Comparison of ENCODE assay signal across 25 mouse cellular contexts in genomic region chr11:120961594-120961993, GRCm38 (mm10). TPM values are rescaled to one million over a fixed set of nuclear protein-coding genes. Genes with fewer than 3 reads are reported as not detected.
A peak's percentile ranks its signal among the peaks of the same experiment; 100 is the strongest.
DNase-seq lines count a peak whose midpoint lies in the region; ATAC-seq and TF ChIP-seq lines count a peak whose summit lies in the region.
"Had no signal": no experiment of that assay in that cellular context is flagged by ENCODE, and none has a peak within 500 bp of the region (broad histone marks: within the 10 kb centered on the region; RNA-seq: fewer than 3 reads in every experiment).

No protein-coding gene starts in this region.

- no peak for TF ChIP-seq RAD21 in MEL (IDR thresholded peaks at IDR 0.05; ENCODE audit: low read depth, low read length)

- H3K79me2 ChIP-seq in MEL (ENCODE audit: control insufficient read depth, insufficient read depth, low read length, poor library complexity) = no peaks in the 10 kb centered on the region; the same call in 1 of the 2 replicates

- no peak overlapping the region for H3K9ac ChIP-seq in heart, embryonic 13.5 days
- no peak overlapping the region for H3K9ac ChIP-seq in liver, embryonic 12.5 days
- no peak overlapping the region for H3K9ac ChIP-seq in MEL (ENCODE audit: control insufficient read depth, low read depth, low read length, poor library complexity, severe bottlenecking)
- H3K9ac ChIP-seq in liver, embryonic 15.5 days = no peak overlapping the region
- H3K9ac ChIP-seq: embryonic facial prominence, embryonic 12.5 days; forebrain, embryonic 13.5 days; forebrain, embryonic 15.5 days; forebrain, postnatal 0 days had no signal

- no peak for TF ChIP-seq CTCF in MEL (IDR thresholded peaks at IDR 0.05 in 2 of 3, conservative IDR thresholded peaks at IDR 0.05 in 1 of 3; ENCODE audit: control insufficient read depth in 1 of 3, insufficient read depth in 1 of 3, low read depth in 2 of 3, low read length in 3 of 3, poor library complexity in 1 of 3, severe bottlenecking in 1 of 3)

- H3K4me3 ChIP-seq in heart, embryonic 13.5 days = no peak overlapping the region
- no peak overlapping the region for H3K4me3 ChIP-seq in liver, embryonic 12.5 days
- H3K4me3 ChIP-seq in MEL (ENCODE audit: control insufficient read depth in 1 of 2, insufficient read depth in 1 of 2, low read depth in 2 of 2, low read length in 2 of 2) = no peak overlapping the region
- no peak overlapping the region for H3K4me3 ChIP-seq in liver, embryonic 15.5 days (replicated peaks)
- H3K4me3 ChIP-seq: embryonic facial prominence, embryonic 10.5 days; embryonic facial prominence, embryonic 12.5 days; forebrain, embryonic 13.5 days; forebrain, embryonic 15.5 days had no signal

- peak overlapping the region; percentile 36; the same call in 1 of the 2 replicates for H3K27ac ChIP-seq in heart, embryonic 13.5 days (replicated peaks)
- H3K27ac ChIP-seq in liver, embryonic 12.5 days = peak overlapping the region; percentile 38
- H3K27ac ChIP-seq in MEL (ENCODE audit: control insufficient read depth, low read depth, low read length) = no peak overlapping the region
- peak overlapping the region; percentile 21; the same call in 1 of the 2 replicates for H3K27ac ChIP-seq in liver, embryonic 15.5 days (replicated peaks)
- H3K27ac ChIP-seq: embryonic facial prominence, embryonic 10.5 days; embryonic facial prominence, embryonic 12.5 days; forebrain, embryonic 13.5 days; forebrain, embryonic 15.5 days had no signal

- intact Hi-C loops in heart, postnatal 25 days (cut with DNase I) = no loop called here

- no peak for TF ChIP-seq EP300 in MEL (IDR thresholded peaks at IDR 0.05; ENCODE audit: low read depth in 1 of 2, low read length in 2 of 2)

- no peak overlapping the region for H3K4me2 ChIP-seq in heart, embryonic 13.5 days
- H3K4me2 ChIP-seq in liver, embryonic 12.5 days = no peak overlapping the region
- no peak overlapping the region for H3K4me2 ChIP-seq in liver, embryonic 15.5 days
- H3K4me2 ChIP-seq: embryonic facial prominence, embryonic 12.5 days; forebrain, embryonic 13.5 days; forebrain, embryonic 15.5 days had no signal

- 75% methylated on average over 7 of the region's 7 CpGs for WGBS in heart, embryonic 13.5 days
- WGBS in liver, embryonic 12.5 days (ENCODE audit: insufficient replicate concordance) = 79% methylated on average over 7 of the region's 7 CpGs
- 77% methylated on average over 7 of the region's 7 CpGs for WGBS in liver, embryonic 15.5 days (ENCODE audit: insufficient replicate concordance)

- ATAC-seq in heart, embryonic 13.5 days (ENCODE audit: extremely low read depth, insufficient number of reproducible peaks, low FRiP score, low TSS enrichment) = no peak
- no peak for ATAC-seq in liver, embryonic 12.5 days
- no peak for ATAC-seq in liver, embryonic 15.5 days (ENCODE audit: insufficient read depth)
- ATAC-seq: CD4-positive, CD25-positive, alpha-beta regulatory T cell, adult 4 months; forebrain, embryonic 13.5 days; forebrain, embryonic 15.5 days; forebrain, postnatal 0 days had no signal

- H3K36me3 ChIP-seq in heart, embryonic 13.5 days = peaks cover 100% of the 10 kb centered on the region
- H3K36me3 ChIP-seq in liver, embryonic 12.5 days = peaks cover 100% of the 10 kb centered on the region
- peaks cover 11 to 29% of the 10 kb centered on the region in 2 experiments for H3K36me3 ChIP-seq in MEL (ENCODE audit: control insufficient read depth in 1 of 2, insufficient read depth in 2 of 2, low read length in 2 of 2)
- peaks cover 100% of the 10 kb centered on the region for H3K36me3 ChIP-seq in liver, embryonic 15.5 days (replicated peaks)

- H3K9me3 ChIP-seq in heart, embryonic 13.5 days = no peaks in the 10 kb centered on the region
- H3K9me3 ChIP-seq in liver, embryonic 12.5 days (replicated peaks) = no peaks in the 10 kb centered on the region
- H3K9me3 ChIP-seq in MEL (replicated peaks; ENCODE audit: insufficient read depth, low read length) = no peaks in the 10 kb centered on the region
- no peaks in the 10 kb centered on the region for H3K9me3 ChIP-seq in liver, embryonic 15.5 days (replicated peaks)
- H3K9me3 ChIP-seq: embryonic facial prominence, embryonic 10.5 days; embryonic facial prominence, embryonic 12.5 days; forebrain, embryonic 13.5 days; forebrain, embryonic 15.5 days; G1E had no signal

- TF ChIP-seq POLR2A in MEL (IDR thresholded peaks at IDR 0.05; ENCODE audit: control insufficient read depth in 1 of 2, insufficient read depth in 1 of 2, low read depth in 1 of 2, low read length in 2 of 2, poor library complexity in 1 of 2) = peak in 1 of 2 experiments; percentile 47; a peak in 2 of 4 replicates

- no peaks in the 10 kb centered on the region for H3K27me3 ChIP-seq in heart, embryonic 13.5 days (replicated peaks)
- no peaks in the 10 kb centered on the region for H3K27me3 ChIP-seq in liver, embryonic 12.5 days (replicated peaks)
- no peaks in the 10 kb centered on the region for H3K27me3 ChIP-seq in MEL (ENCODE audit: control insufficient read depth in 1 of 2, insufficient read depth in 2 of 2, low read length in 2 of 2)
- no peaks in the 10 kb centered on the region for H3K27me3 ChIP-seq in liver, embryonic 15.5 days
- H3K27me3 ChIP-seq: CH12.LX; embryonic facial prominence, embryonic 12.5 days; forebrain, embryonic 13.5 days; forebrain, embryonic 15.5 days had no signal

- peaks cover 79% of the 10 kb centered on the region for H3K4me1 ChIP-seq in heart, embryonic 13.5 days
- H3K4me1 ChIP-seq in liver, embryonic 12.5 days = peaks cover 44% of the 10 kb centered on the region
- peaks cover 0 to 10% of the 10 kb centered on the region in 2 experiments; a peak in 1 of 4 replicates for H3K4me1 ChIP-seq in MEL (ENCODE audit: control insufficient read depth in 1 of 2, insufficient read depth in 2 of 2, low read length in 2 of 2)
- peaks cover 43% of the 10 kb centered on the region for H3K4me1 ChIP-seq in liver, embryonic 15.5 days (replicated peaks)
- H3K4me1 ChIP-seq: forebrain, embryonic 15.5 days had no signal

- no peak for DNase-seq in heart, postnatal 25 days (ENCODE audit: low spot score)
- DNase-seq in liver (no peak), MEL (ENCODE audit: low read depth, low spot score) (peak; percentile 66)
- no peak for DNase-seq in cerebellum, adult 9-10 months
- DNase-seq in natural killer cell, adult 2 months (ENCODE audit: low spot score in 2 of 2) = no peak
- DNase-seq: adrenal gland, adult 2 months; adrenal gland, postnatal 10 days; adrenal gland, postnatal 25 days; B cell, adult 2 months; cerebellum, adult 11 months; cerebellum, adult 18-20 months; cerebellum, adult 8-10 months; cerebellum, postnatal 10 days; cerebellum, postnatal 25 days; forebrain, postnatal 0 days had no signal

TF ChIP-seq in MEL, 35 proteins besides CTCF, POLR2A, EP300 and RAD21 (continues in another document):
- no peak for TF ChIP-seq BHLHE40 (IDR thresholded peaks at IDR 0.05; ENCODE audit: borderline replicate concordance, low read depth, low read length)
- TF ChIP-seq HCFC1 (IDR thresholded peaks at IDR 0.05; ENCODE audit: low read depth, low read length) = 0 out of 2 replicates have a peak, but pooled peaks have one; percentile 9
- no peak for TF ChIP-seq RCOR1 (IDR thresholded peaks at IDR 0.05; ENCODE audit: low read depth, low read length)
- no peak for TF ChIP-seq NRF1 (IDR thresholded peaks at IDR 0.05; ENCODE audit: insufficient read depth, low read depth, low read length, poor library complexity, severe bottlenecking)
- peak; percentile 28; the same call in 1 of the 2 replicates for TF ChIP-seq TBP (IDR thresholded peaks at IDR 0.05; ENCODE audit: low read depth, low read length)
- TF ChIP-seq UBTF (IDR thresholded peaks at IDR 0.05; ENCODE audit: borderline replicate concordance, insufficient read depth, low read depth, low read length) = no peak
- TF ChIP-seq NELFE (IDR thresholded peaks at IDR 0.05; ENCODE audit: low read depth, low read length) = no peak
- TF ChIP-seq GATA1 (IDR thresholded peaks at IDR 0.05; ENCODE audit: low read depth, low read length) = no peak
- TF ChIP-seq ZKSCAN1 (IDR thresholded peaks at IDR 0.05; ENCODE audit: low read depth, low read length) = peak; percentile 60; the same call in 1 of the 2 replicates
- peak; percentile 7; the same call in 1 of the 2 replicates for TF ChIP-seq SMC3 (IDR thresholded peaks at IDR 0.05; ENCODE audit: low read depth, low read length)
- no peak for TF ChIP-seq MAFK (IDR thresholded peaks at IDR 0.05; ENCODE audit: borderline replicate concordance, low read depth, low read length)
- TF ChIP-seq MEF2A (IDR thresholded peaks at IDR 0.05; ENCODE audit: extremely low read depth, insufficient replicate concordance, low read depth, low read length, poor library complexity, severe bottlenecking) = no peak
- TF ChIP-seq CHD1 (IDR thresholded peaks at IDR 0.05; ENCODE audit: low read depth, low read length) = no peak

RNA-seq across cellular contexts. Expression of gene Slc16a3, which starts 13.3 kb away (rescaled TPM):
- 224 and 258 TPM in 2 replicates for polyA plus RNA-seq in heart, embryonic 13.5 days (2015; fragmentation: Nextera tagmentation; extraction: Ambion mirVana)
- total RNA-seq in heart, postnatal 25 days (2021) = 1 to 10 TPM in 1 of 2 experiments, under 1 TPM in 1; 0.87 to 2.1 TPM
- polyA plus RNA-seq in liver, embryonic 12.5 days (2016; fragmentation: Nextera tagmentation; extraction: Ambion mirVana) = 166 and 170 TPM in 2 replicates
- 570 and 748 TPM in 2 replicates for total RNA-seq in MEL (2012; rRNA removed)
- polyA plus RNA-seq in MEL (2012; ENCODE audit: insufficient read depth in 1 of 2, insufficient read length in 2 of 2, low read depth in 1 of 2, low replicate concordance in 2 of 2, missing spikeins in 1 of 2) = 100 to 1,000 TPM in 1 of 2 experiments, 10 to 100 TPM in 1; 85.7 to 610 TPM
- 73.5 and 82.2 TPM in 2 replicates for polyA plus RNA-seq in liver, embryonic 15.5 days (2015; fragmentation: Nextera tagmentation; extraction: Ambion mirVana)

RNA-seq across cellular contexts. Expression of gene Ccdc57, which starts 28.9 kb away (rescaled TPM):
- polyA plus RNA-seq in heart, embryonic 13.5 days (2015; fragmentation: Nextera tagmentation; extraction: Ambion mirVana) = 3.1 and 3.7 TPM in 2 replicates
- 1 to 10 TPM; 1.2 to 1.3 TPM for total RNA-seq in heart, postnatal 25 days (2021)
- polyA plus RNA-seq in liver, embryonic 12.5 days (2016; fragmentation: Nextera tagmentation; extraction: Ambion mirVana) = 2.9 and 3.2 TPM in 2 replicates
- total RNA-seq in MEL (2012; rRNA removed) = 4.4 and 5.3 TPM in 2 replicates
- 1 to 10 TPM in 1 of 2 experiments, not detected in 1; 7.4 TPM for polyA plus RNA-seq in MEL (2012; ENCODE audit: insufficient read depth in 1 of 2, insufficient read length in 2 of 2, low read depth in 1 of 2, low replicate concordance in 2 of 2, missing spikeins in 1 of 2)
- 1.8 TPM in 2 replicates for polyA plus RNA-seq in liver, embryonic 15.5 days (2015; fragmentation: Nextera tagmentation; extraction: Ambion mirVana)

RNA-seq across cellular contexts. Expression of gene Csnk1d, which starts 29.5 kb away (rescaled TPM):
- 71.4 and 71.5 TPM in 2 replicates for polyA plus RNA-seq in heart, embryonic 13.5 days (2015; fragmentation: Nextera tagmentation; extraction: Ambion mirVana)
- total RNA-seq in heart, postnatal 25 days (2021) = 10 to 100 TPM; 50.7 to 56.5 TPM
- polyA plus RNA-seq in liver, embryonic 12.5 days (2016; fragmentation: Nextera tagmentation; extraction: Ambion mirVana) = 58.4 and 61.1 TPM in 2 replicates
- total RNA-seq in MEL (2012; rRNA removed) = 81.3 and 83.2 TPM in 2 replicates
- 100 to 1,000 TPM; 121 to 329 TPM for polyA plus RNA-seq in MEL (2012; ENCODE audit: insufficient read depth in 1 of 2, insufficient read length in 2 of 2, low read depth in 1 of 2, low replicate concordance in 2 of 2, missing spikeins in 1 of 2)
- 36.1 and 38.5 TPM in 2 replicates for polyA plus RNA-seq in liver, embryonic 15.5 days (2015; fragmentation: Nextera tagmentation; extraction: Ambion mirVana)
